Mouse (Mus musculus) brain, adult 2 months (tissue): ENCODE data around the gene Cep57l1.
"Not testable (repeated sequence)": the region's sequence is repeated elsewhere in the genome, so short reads cannot be mapped to it uniquely, and the experiment has no call there.

Experiments used
- DNase-seq: peaks from one replicate; pipeline ENCODE4 v3.0.0; 2011; ENCODE audit warnings: low read depth, low spot score

The Cep57l1 gene

GRCm38 (mm10) chr10:41809771-41810563 is at the start of gene Cep57l1, which contains the start of gene Sesn1:
Gene Cep57l1, minus strand, starts transcription at chr10:41809871.
Gene Sesn1, plus strand, starts transcription at chr10:41809935.
- peak; percentile 90 for DNase-seq

DNA sequence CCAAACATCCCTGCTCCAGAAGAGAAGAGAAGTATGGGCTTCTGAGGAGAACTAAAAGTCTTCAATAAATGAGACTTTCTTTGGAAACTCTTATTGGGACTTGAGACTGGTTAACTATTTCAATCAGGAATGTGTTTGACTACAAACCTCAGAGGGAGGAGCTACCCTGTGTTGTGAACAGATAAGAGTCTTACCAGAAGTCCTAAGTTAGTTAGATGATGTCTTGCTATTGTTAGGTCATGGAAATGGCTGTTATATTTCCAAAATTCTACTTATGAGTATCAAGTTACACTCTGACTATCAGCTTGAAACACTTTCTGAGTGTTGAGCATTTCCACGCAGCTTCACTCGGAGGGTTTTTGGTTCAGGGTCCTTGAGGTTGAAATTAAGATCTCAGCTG is 39.0 kb upstream of the Cep57l1 start:
- DNase-seq = no peak

GRCm38 (mm10) chr10:41847737-41848136 is 38.1 kb upstream of the Cep57l1 start:
- no peak for DNase-seq

DNA sequence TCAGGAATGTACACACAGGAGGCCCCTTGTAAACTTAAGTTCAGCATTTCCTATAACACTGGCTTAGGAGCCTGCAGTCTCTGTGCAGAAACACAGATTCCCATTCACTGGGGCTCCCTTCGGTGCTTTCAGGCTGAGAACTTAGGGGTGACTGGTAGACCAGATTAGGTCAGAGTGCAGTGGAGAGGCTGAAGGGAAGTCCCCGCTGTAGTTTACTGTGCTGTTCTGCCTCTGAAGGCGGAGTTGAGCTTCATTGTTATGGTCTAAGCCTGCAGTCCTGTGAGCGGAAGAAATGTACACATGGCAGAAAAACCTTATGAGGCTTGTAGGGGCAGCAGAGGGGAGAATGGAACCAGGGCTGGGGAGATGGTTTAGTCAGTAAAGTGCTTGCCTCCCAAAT is 29.2 kb upstream of the Cep57l1 start:
- no peak for DNase-seq

DNA sequence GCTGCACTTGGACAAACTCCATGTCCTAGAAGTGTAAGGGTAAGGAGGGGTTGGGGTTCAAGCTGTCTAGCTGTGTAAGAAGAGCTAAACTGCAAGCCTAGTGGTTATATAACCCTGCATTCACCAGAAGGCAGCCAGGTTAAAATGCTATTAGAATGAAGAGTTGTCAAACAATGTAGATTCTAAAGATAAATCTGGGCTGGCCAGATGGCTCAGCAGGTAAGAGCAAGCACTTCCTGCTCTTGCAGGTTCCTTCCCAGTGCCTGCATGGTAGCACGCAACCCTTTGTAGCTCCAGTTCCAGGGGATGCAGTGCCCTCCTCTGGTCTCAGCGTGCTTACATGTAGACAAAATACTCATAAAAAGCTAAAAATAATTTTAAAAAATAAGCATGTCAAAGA is 24.5 kb upstream of the Cep57l1 start:
- DNase-seq = peak; percentile 92

DNA sequence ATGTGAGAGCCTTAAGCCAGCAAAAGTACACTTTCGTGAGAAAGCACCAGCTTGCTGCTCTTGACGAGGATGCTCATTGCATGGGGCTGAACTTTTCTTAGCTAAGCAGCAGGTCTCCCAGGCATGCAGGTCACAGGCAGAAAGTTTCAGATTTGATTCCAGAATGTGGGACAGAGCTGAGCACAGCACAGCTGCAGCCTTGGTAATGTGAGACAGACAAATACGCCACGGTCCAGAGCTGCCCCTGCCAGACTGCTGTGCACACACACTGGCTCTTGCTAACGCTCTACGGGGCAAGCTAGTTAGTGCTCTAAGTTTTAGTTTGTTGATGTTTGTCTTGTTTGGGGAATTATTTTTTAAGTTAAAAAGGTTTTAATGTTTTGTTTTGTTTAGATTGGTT is 22.5 kb upstream of the Cep57l1 start:
- peak; percentile 39 for DNase-seq

DNA sequence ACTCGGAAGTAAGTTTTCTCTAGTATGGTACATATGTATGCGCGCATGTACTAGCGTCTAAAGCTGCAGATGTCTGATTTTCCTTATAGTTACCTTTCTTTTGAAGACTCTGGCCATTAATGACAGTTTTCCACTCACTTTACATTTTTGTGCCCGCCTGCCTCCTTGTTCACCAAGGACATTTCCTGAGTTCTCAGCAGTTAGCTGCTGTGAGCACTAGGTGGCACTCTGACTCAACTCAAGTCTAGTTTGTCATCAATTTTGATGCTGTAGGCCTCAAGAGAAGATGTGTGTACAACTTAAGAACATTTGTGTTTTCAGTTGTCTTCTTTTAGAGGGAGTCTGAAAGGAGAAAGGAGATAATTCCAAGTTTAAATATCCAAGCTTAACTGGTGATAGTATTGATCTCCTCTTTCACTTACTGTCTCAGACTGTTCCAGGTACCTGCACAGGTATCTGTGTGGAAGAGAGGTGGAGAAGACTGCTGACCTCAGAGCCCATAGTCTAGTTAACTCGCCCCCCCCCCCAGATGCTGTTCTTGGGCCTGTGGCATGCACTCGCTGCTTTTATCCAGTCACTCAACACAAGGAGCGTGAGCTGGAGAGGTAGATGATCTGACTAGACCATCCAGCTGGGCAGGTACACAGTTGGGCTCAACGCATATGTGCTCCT is 21.3 kb upstream of the Cep57l1 start:
- peak; percentile 95 for DNase-seq

DNA sequence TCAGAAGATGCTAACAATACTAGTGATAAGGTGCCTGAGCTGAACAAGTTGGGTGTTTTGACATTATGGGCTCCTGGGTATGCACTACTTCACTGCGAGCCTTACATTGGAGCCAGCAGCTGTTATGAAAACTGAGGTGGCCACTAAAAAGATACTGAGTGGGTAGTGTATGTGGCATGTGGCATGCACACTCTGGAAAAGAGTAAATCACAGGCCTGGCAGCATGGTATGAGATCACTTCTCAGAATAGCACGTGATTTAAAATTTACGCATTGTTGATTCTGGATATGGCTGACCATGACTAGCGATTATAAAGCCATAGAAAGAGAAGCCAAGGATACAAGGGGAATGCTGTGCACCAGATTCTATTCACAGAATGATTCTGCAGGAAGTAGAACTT is 20.8 kb upstream of the Cep57l1 start:
- DNase-seq = no peak

GRCm38 (mm10) chr10:41829980-41830379 is 20.3 kb upstream of the Cep57l1 start:
- DNase-seq = no peak

DNA sequence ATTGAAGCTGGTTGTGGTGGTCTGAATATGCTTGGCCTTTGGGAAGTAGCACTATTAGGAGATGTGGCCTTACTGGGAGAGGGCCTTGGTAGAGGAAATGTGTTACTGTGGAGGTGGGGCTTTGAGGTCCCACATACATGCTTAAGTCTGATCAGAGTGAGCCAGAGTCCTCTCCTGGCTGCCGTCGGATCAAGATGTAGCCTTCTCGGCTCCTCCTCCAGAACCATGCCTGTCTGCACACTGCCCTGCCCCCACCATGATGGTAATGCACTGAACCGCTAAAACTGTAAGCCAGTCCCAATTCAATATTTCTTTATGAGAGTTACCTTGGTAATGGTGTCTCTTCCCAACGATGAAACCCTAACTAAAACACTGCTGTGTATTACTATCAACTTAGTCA is 19.5 kb upstream of the Cep57l1 start:
- no peak for DNase-seq

GRCm38 (mm10) chr10:41827784-41828183 is 18.1 kb upstream of the Cep57l1 start:
- no peak for DNase-seq

DNA sequence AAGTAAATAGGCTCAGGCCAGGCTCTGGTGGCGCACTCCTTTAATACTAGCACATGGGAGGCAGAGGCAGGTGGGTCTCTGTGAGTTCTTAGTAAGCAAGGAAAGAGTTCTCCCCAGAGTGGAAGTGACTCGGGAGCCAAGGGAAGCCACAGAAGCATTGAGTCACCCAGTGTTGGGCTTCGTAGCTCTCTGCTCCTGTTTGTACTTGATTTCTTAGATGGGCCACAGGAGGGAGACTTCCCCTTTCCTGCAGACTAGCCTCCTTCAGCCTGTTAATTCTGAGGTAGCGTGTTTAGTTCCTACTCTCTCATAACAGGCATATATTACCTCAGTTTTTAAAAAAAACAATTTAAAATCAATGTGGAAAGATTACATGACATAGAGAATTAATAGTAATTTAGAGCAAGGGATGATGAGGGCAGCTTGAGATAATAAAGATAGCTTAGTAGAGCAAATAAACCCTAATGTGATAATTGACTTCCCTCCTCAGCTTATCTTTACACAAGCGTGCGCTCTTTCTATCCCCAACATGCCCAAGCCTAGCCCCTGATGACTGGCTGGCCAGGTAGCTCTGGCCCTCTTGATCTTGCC is 16.9 kb upstream of the Cep57l1 start:
- no peak for DNase-seq

- no peak for DNase-seq
Observed at GRCm38 (mm10) chr10:41825996-41826395, 16.3 kb upstream of the Cep57l1 start.

- DNase-seq = no peak
Observed at GRCm38 (mm10) chr10:41825041-41825440, 15.4 kb upstream of the Cep57l1 start.

DNA sequence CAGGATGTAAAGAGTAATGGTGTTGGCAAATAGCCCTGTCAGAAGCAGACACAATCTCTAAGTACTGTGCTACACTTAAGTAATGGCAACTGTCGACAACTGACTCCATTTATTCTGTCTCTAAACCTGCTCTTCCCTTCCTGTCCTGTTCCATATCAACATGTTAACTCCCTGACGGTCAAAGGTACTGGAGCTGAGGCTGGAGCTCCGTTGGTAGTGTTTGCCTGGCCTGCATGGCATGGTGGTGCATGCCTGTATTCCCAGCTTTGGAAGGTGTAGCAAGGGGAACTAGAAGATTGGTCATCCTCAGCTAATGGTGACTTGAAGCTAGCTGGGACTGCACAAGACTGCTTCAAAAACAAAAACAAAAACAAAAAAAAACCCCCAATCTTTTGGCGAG is 14.2 kb upstream of the Cep57l1 start:
- no peak for DNase-seq

- DNase-seq = not testable (repeated sequence)
Observed at GRCm38 (mm10) chr10:41823282-41823675, 13.6 kb upstream of the Cep57l1 start.

DNA sequence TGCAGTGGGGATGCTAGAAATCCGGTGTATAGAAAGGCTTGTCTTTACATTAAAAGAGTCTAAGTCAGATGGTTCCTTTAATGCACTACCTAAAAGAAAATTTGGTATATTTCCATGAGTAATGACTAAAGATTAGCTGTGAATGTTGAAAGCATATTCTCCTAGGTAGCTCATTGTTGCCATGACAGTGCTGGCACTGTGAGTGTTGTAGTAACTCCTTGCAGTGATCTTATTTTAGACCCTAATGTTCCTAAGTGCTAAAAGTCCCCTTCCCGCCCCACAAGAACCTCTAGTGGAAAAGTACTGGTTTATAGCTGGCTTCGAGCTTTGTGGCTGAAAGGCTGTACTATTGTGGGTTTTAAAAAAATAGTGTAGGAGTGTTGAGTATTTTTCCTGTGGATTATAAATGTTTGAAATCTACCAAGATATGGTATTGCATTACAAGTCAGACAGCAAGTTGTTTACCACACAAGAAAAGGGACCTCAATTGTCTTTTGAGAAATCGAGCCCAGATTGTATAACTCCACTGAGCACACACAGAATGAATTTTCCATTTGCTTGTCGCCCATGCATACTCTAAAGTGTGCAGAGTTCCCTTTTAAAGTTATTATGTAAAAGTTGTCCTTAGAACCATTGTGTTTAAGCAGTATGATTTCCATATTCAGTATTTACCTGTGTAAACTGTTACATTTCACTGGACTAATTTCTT is 13.1 kb upstream of the Cep57l1 start:
- DNase-seq = peak; percentile 83

DNA sequence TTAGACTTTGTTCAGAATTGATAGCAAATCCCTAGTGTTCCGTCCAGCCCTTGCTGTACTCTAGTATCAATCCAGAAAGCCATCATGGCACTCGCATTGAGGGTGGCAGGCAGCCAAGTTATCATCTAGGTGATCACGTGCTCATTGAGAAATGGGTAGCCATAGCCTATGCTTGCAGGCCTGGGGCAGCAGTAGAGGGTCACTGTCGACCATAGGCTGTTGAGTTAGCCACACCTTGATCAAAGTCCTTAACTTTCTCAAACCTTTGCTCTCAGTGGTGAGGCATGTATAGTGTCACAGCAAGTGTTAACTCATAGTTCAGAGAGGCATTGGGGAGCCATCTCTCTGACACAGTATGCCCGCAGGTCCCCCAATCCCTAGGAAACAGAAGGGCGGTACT is 11.5 kb upstream of the Cep57l1 start:
- no peak for DNase-seq

GRCm38 (mm10) chr10:41820401-41820800 is 10.7 kb upstream of the Cep57l1 start:
- DNase-seq = no peak

- peak; percentile 65 for DNase-seq
Observed at GRCm38 (mm10) chr10:41819307-41819706, 9.6 kb upstream of the Cep57l1 start.

GRCm38 (mm10) chr10:41818733-41819070 is 9.0 kb upstream of the Cep57l1 start:
- not testable (repeated sequence) for DNase-seq

DNA sequence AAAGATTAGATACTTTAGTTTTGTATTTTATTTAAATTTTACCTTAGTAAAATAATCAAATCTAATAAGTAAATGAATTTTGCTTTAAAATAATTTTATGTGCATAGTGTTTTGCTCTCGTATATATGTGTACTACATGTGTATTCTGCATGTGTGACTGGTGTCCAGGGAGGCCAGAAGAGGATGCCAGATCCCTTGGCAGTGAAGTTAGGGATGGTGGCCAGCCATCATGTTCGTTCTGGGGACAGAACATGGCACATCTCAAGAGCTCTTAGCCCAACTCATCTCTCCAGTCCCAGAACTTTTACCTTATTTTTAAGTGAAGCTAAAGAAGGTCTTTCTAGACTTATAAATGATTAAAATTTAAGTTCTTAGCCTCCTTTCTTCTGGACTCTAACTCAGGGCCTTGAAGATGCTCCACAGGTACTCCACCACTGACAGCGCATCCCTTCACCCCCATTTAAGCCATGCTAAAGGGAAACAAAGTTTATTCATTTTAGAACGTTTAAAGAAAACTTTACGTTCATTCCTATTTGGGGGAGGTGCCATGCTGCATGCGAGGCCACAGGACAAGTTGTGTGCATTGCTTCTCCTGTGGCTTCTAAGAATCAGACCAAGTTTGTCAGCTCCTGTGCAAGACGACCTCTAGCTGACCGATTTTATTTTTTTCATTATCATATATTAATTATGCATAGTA is 8.5 kb upstream of the Cep57l1 start:
- DNase-seq = peak; percentile 38
